Mouse (Mus musculus): ENCODE measurements around the gene Pin4. TPM values are rescaled to one million over a fixed set of nuclear protein-coding genes. Genes with fewer than 3 reads are reported as not detected.
A peak's percentile ranks its signal among the peaks of the same experiment; 100 is the strongest.
"Not testable (repeated sequence)": the region's sequence is repeated elsewhere in the genome, so short reads cannot be mapped to it uniquely, and the experiment has no call there.

Pin4 gene
- polyA plus RNA-seq, 2 experiments = 46.3 to 66.0 TPM

DNA sequence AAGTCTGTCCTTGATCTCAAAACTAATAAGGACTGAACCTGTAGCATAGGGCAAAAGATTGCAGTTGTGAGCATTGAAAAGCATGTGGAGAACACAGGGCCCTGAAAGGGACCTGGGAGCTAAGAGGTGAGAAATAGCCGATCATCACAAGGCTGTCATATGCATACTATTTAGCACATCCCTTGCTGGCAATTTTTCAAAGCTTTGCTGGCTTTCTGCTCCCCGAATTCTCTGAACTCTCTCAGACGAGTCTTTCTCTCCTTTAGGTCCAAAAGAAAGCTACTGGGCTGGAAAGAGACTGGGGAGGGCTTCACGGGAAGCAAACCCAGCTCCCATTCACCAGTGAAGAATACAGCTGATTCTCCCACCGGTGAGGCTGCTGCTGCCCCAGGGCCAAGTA lies 36.9 kb upstream of the Pin4 start:
- WGBS = 47% methylated on average over 5 of the region's 5 CpGs
- DNase-seq (ENCODE audit: low spot score) = no peak
- Histone ChIP-seq H3K4me3 (replicated peaks; ENCODE audit: low read length) (no peak overlapping the region), H3K27me3 (ENCODE audit: control insufficient read depth, insufficient read depth, low read length) (no peaks in the 10 kb centered on the region; the same call in 1 of the 2 replicates), H3K27ac (replicated peaks; ENCODE audit: low read depth, low read length) (0 out of 2 replicates have a peak overlapping the region, but pooled peaks have one; percentile 43), H3K4me1 (ENCODE audit: control insufficient read depth, insufficient read depth, low read length) (no peaks in the 10 kb centered on the region), H3K4me2 (replicated peaks; ENCODE audit: low read depth, low read length, severe bottlenecking) (no peak overlapping the region), H3K9me3 (ENCODE audit: control insufficient read depth, low read length) (no peaks in the 10 kb centered on the region), H3K9ac (ENCODE audit: low read depth, low read length, severe bottlenecking) (no peak overlapping the region), H3K36me3 (ENCODE audit: control insufficient read depth, insufficient read depth, low read length) (no peaks in the 10 kb centered on the region; the same call in 1 of the 2 replicates)
- ATAC-seq (ENCODE audit: low FRiP score, low read depth) = no peak
- TF ChIP-seq POLR2A (IDR thresholded peaks at IDR 0.05; ENCODE audit: borderline replicate concordance, extremely low read depth, insufficient read depth, insufficient read length) = no peak

DNA sequence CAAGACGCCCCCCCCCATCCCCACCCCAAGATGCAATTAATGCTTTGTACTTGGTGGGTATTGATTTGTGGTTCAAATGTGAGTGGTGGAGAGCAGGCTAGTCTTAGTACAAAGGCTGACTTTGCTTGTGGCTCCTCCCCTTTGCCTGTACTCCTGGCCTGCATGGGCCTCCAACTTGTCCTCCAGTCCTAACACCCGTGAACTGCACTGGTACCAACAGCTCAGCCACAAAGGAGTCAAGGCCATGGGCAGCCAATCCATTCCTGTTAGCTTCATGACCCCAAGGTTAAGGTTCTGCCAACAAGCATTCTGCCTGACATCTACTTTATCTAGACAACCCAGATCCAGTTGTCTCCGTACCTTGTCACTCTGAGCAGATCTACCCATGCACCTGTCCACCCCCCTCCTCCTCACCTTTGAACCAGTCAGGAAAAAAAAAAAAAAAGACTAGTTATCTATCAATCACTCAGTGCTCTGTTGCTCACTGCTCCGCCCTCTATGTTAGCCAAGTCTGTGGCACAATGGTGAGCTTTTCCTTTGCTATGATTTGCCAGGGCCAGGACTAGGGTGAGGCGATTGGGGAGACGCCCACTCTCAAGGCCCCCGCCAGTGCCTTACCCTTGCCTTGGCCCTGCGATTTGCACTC lies 33.3 kb upstream of the Pin4 start:
- no peak overlapping the region for H3K27ac ChIP-seq (replicated peaks; ENCODE audit: low read depth, low read length)
- ATAC-seq (ENCODE audit: low FRiP score, low read depth) (no peak), DNase-seq (ENCODE audit: low spot score) (no peak)
- H3K4me1 ChIP-seq (ENCODE audit: control insufficient read depth, insufficient read depth, low read length) = no peaks in the 10 kb centered on the region
- H3K4me3 ChIP-seq (replicated peaks; ENCODE audit: low read length) = no peak overlapping the region
- no peak overlapping the region for H3K9ac ChIP-seq (ENCODE audit: low read depth, low read length, severe bottlenecking)
- no peak for TF ChIP-seq POLR2A (IDR thresholded peaks at IDR 0.05; ENCODE audit: borderline replicate concordance, extremely low read depth, insufficient read depth, insufficient read length)
- H3K4me2 ChIP-seq (replicated peaks; ENCODE audit: low read depth, low read length, severe bottlenecking) = no peak overlapping the region
- WGBS = 85% methylated on average over 8 of the region's 8 CpGs
- no peaks in the 10 kb centered on the region; the same call in 1 of the 2 replicates for H3K27me3 ChIP-seq (ENCODE audit: control insufficient read depth, insufficient read depth, low read length)
- no peaks in the 10 kb centered on the region; the same call in 1 of the 2 replicates for H3K36me3 ChIP-seq (ENCODE audit: control insufficient read depth, insufficient read depth, low read length)
- no peaks in the 10 kb centered on the region for H3K9me3 ChIP-seq (ENCODE audit: control insufficient read depth, low read length)

DNA sequence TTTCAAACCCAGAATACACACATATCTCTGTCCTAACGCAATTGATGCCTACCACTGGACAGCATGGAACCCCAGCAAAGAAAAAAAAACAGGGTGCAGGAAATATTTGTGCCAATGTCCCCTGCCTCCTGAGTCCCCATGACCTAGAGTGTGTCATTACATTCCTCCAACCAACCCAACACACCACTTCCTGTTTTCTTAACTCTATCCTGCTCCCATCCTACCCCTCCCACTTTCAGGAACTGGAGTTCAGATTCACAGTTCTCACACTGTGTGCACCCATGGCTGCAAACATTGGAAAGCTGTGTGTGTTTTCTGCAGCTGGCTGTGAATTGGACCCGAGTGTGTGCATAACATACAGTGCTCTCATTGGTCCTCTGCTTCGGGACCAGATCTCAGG lies 28.6 kb upstream of the Pin4 start:
- DNase-seq (ENCODE audit: low spot score) (no peak), ATAC-seq (ENCODE audit: low FRiP score, low read depth) (no peak)
- no peaks in the 10 kb centered on the region for H3K36me3 ChIP-seq (ENCODE audit: control insufficient read depth, insufficient read depth, low read length)
- no peak overlapping the region for H3K4me2 ChIP-seq (replicated peaks; ENCODE audit: low read depth, low read length, severe bottlenecking)
- no peak overlapping the region for H3K4me3 ChIP-seq (replicated peaks; ENCODE audit: low read length)
- H3K9ac ChIP-seq (ENCODE audit: low read depth, low read length, severe bottlenecking) = no peak overlapping the region
- TF ChIP-seq POLR2A (IDR thresholded peaks at IDR 0.05; ENCODE audit: borderline replicate concordance, extremely low read depth, insufficient read depth, insufficient read length) = no peak
- H3K9me3 ChIP-seq (ENCODE audit: control insufficient read depth, low read length) = no peaks in the 10 kb centered on the region
- H3K4me1 ChIP-seq (ENCODE audit: control insufficient read depth, insufficient read depth, low read length) = no peaks in the 10 kb centered on the region
- no peak overlapping the region for H3K27ac ChIP-seq (replicated peaks; ENCODE audit: low read depth, low read length)
- no peaks in the 10 kb centered on the region for H3K27me3 ChIP-seq (ENCODE audit: control insufficient read depth, insufficient read depth, low read length)
- 67% methylated on average over 3 of the region's 3 CpGs for WGBS

- 78% methylated on average over 7 of the region's 7 CpGs for WGBS
- no peak for TF ChIP-seq POLR2A (IDR thresholded peaks at IDR 0.05; ENCODE audit: borderline replicate concordance, extremely low read depth, insufficient read depth, insufficient read length)
- H3K4me3 ChIP-seq (replicated peaks; ENCODE audit: low read length) = no peak overlapping the region
- ATAC-seq (ENCODE audit: low FRiP score, low read depth) (no peak), DNase-seq (ENCODE audit: low spot score) (no peak)
- no peaks in the 10 kb centered on the region for H3K36me3 ChIP-seq (ENCODE audit: control insufficient read depth, insufficient read depth, low read length)
- no peaks in the 10 kb centered on the region for H3K4me1 ChIP-seq (ENCODE audit: control insufficient read depth, insufficient read depth, low read length)
- H3K27ac ChIP-seq (replicated peaks; ENCODE audit: low read depth, low read length) = no peak overlapping the region
- H3K9me3 ChIP-seq (ENCODE audit: control insufficient read depth, low read length) = no peaks in the 10 kb centered on the region
- no peak overlapping the region for H3K9ac ChIP-seq (ENCODE audit: low read depth, low read length, severe bottlenecking)
- no peak overlapping the region for H3K4me2 ChIP-seq (replicated peaks; ENCODE audit: low read depth, low read length, severe bottlenecking)
- no peaks in the 10 kb centered on the region for H3K27me3 ChIP-seq (ENCODE audit: control insufficient read depth, insufficient read depth, low read length)
These were observed 24.8 kb upstream of the Pin4 start for GRCm38 (mm10) chrX:102094381-102094904.

GRCm38 (mm10) chrX:102101886-102102285 lies 17.4 kb upstream of the Pin4 start:
- no peaks in the 10 kb centered on the region for H3K27me3 ChIP-seq (ENCODE audit: control insufficient read depth, insufficient read depth, low read length)
- DNase-seq (ENCODE audit: low spot score) = no peak
- H3K9me3 ChIP-seq (ENCODE audit: control insufficient read depth, low read length) = no peaks in the 10 kb centered on the region
- no peak for ATAC-seq (ENCODE audit: low FRiP score, low read depth)
- no peak overlapping the region for H3K9ac ChIP-seq (ENCODE audit: low read depth, low read length, severe bottlenecking)
- H3K4me1 ChIP-seq (ENCODE audit: control insufficient read depth, insufficient read depth, low read length) = no peaks in the 10 kb centered on the region
- 66% methylated on average over 7 of the region's 7 CpGs for WGBS
- H3K4me2 ChIP-seq (replicated peaks; ENCODE audit: low read depth, low read length, severe bottlenecking) = no peak overlapping the region
- TF ChIP-seq POLR2A (IDR thresholded peaks at IDR 0.05; ENCODE audit: borderline replicate concordance, extremely low read depth, insufficient read depth, insufficient read length) = no peak
- H3K27ac ChIP-seq (replicated peaks; ENCODE audit: low read depth, low read length) = no peak overlapping the region
- no peak overlapping the region for H3K4me3 ChIP-seq (replicated peaks; ENCODE audit: low read length)
- H3K36me3 ChIP-seq (ENCODE audit: control insufficient read depth, insufficient read depth, low read length) = no peaks in the 10 kb centered on the region

GRCm38 (mm10) chrX:102103830-102104229 lies 15.4 kb upstream of the Pin4 start:
- H3K9me3 ChIP-seq (ENCODE audit: control insufficient read depth, low read length); H3K4me3 ChIP-seq (replicated peaks; ENCODE audit: low read length); H3K27ac ChIP-seq (replicated peaks; ENCODE audit: low read depth, low read length); H3K9ac ChIP-seq (ENCODE audit: low read depth, low read length, severe bottlenecking); H3K4me1 ChIP-seq (ENCODE audit: control insufficient read depth, insufficient read depth, low read length); DNase-seq (ENCODE audit: low spot score); H3K27me3 ChIP-seq (ENCODE audit: control insufficient read depth, insufficient read depth, low read length); H3K36me3 ChIP-seq (ENCODE audit: control insufficient read depth, insufficient read depth, low read length); H3K4me2 ChIP-seq (replicated peaks; ENCODE audit: low read depth, low read length, severe bottlenecking); ATAC-seq (ENCODE audit: low FRiP score, low read depth): not testable (repeated sequence)
- 60% methylated on average over 2 of the region's 2 CpGs for WGBS

DNA sequence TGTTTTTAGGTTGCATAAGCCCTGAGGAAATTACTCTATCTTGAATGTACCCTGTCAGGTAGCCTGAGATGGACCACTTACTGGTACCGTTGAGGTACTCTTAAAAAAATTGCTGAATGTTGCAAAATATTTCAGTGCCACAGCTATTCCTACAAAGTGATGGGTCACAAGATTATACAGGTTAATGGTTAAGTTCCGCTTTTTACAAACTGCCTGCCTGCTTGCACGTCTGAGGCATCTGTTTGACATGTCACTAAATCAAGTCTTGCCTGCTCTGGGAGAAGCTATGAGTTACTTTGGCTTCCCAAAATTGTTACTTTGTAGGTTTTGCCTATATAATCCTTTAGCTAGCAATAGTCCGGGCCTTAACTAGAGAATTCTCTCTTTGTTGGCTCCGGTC lies 9.9 kb upstream of the Pin4 start:
- not testable (repeated sequence) for H3K36me3 ChIP-seq (ENCODE audit: control insufficient read depth, insufficient read depth, low read length); H3K9ac ChIP-seq (ENCODE audit: low read depth, low read length, severe bottlenecking); H3K4me1 ChIP-seq (ENCODE audit: control insufficient read depth, insufficient read depth, low read length); H3K9me3 ChIP-seq (ENCODE audit: control insufficient read depth, low read length); H3K4me2 ChIP-seq (replicated peaks; ENCODE audit: low read depth, low read length, severe bottlenecking); H3K27ac ChIP-seq (replicated peaks; ENCODE audit: low read depth, low read length); ATAC-seq (ENCODE audit: low FRiP score, low read depth); H3K27me3 ChIP-seq (ENCODE audit: control insufficient read depth, insufficient read depth, low read length); DNase-seq (ENCODE audit: low spot score); H3K4me3 ChIP-seq (replicated peaks; ENCODE audit: low read length)
- 68% methylated on average over 5 of the region's 5 CpGs for WGBS
